Mouse (Mus musculus) intestine, embryonic 14.5 days (tissue): ENCODE data around the gene U2af2. TPM values are rescaled to one million over a fixed set of nuclear protein-coding genes. Genes with fewer than 3 reads are reported as not detected.

Source experiments
- ATAC-seq: fragments of 200-750 bp; cut with Nextera tagmentation; replicated peaks from 2 replicates; pipeline ENCODE4 v1.8.0; 2017; ENCODE audit warnings: low read depth, moderate number of reproducible peaks, moderate TSS enrichment, moderate library complexity; ENCODE audit not compliant: low FRiP score, low TSS enrichment
- DNase-seq: peaks from one replicate; pipeline ENCODE4 v3.0.0-alpha.2; 2018; ENCODE audit warnings: low spot score
- H3K27ac ChIP-seq: fragments of 300-500 bp; sonication (generic); 2 replicates; pipeline ENCODE4 v1.5.1; 2014; ENCODE audit warnings: low read depth, mild to moderate bottlenecking, control low read depth
- H3K27me3 ChIP-seq: fragments of 300-500 bp; sonication (generic); replicated peaks from 2 replicates; pipeline ENCODE4 v1.6.1; 2014; ENCODE audit warnings: low read length, control low read depth; ENCODE audit not compliant: control insufficient read depth, insufficient read depth
- H3K36me3 ChIP-seq: fragments of 300-500 bp; sonication (generic); 2 replicates; pipeline ENCODE4 v1.6.1; 2014; ENCODE audit warnings: low read length, control low read depth; ENCODE audit not compliant: control insufficient read depth, insufficient read depth
- H3K4me1 ChIP-seq: fragments of 300-500 bp; sonication (generic); replicated peaks from 2 replicates; pipeline ENCODE4 v1.6.1; 2014; ENCODE audit warnings: low read length, control low read depth, mixed read lengths; ENCODE audit not compliant: control insufficient read depth, insufficient read depth
- H3K4me2 ChIP-seq: fragments of 300-500 bp; sonication (generic); 2 replicates; pipeline ENCODE4 v1.6.1; 2014; ENCODE audit warnings: low read length
- H3K4me3 ChIP-seq: fragments of 300-500 bp; sonication (generic); 2 replicates; pipeline ENCODE4 v1.5.1; 2014; ENCODE audit warnings: low read depth, low read length, control low read depth, mixed read lengths
- H3K9ac ChIP-seq: fragments of 300-500 bp; sonication (generic); 2 replicates; pipeline ENCODE4 v1.6.1; 2014; ENCODE audit warnings: mild to moderate bottlenecking, low read length
- H3K9me3 ChIP-seq: fragments of 300-500 bp; sonication (generic); 2 replicates; pipeline ENCODE4 v1.6.1; 2016; ENCODE audit warnings: low read length, control low read depth; ENCODE audit not compliant: control insufficient read depth
- whole genome bisulfite sequencing: fragments of 180-500 bp; shearing (Covaris S2); extraction: QIAGEN DNeasy Blood & Tissue Kit; methylation state at CpG from one replicate; pipeline ENCODE4 v1.1.7; 2014; 5-methylcytosine and 5-hydroxymethylcytosine counted together
- polyA plus RNA-seq: library from polyadenylated mRNA; unstranded; fragments of >200 nt; fragmentation: Nextera tagmentation; extraction: Ambion mirVana; gene quantifications from 2 replicates; pipeline ENCODE4 v1.2.1, GENCODE M21; 2014

The U2af2 gene
- polyA plus RNA-seq, 1 experiment from 2014 or later, result 133 TPM

DNA sequence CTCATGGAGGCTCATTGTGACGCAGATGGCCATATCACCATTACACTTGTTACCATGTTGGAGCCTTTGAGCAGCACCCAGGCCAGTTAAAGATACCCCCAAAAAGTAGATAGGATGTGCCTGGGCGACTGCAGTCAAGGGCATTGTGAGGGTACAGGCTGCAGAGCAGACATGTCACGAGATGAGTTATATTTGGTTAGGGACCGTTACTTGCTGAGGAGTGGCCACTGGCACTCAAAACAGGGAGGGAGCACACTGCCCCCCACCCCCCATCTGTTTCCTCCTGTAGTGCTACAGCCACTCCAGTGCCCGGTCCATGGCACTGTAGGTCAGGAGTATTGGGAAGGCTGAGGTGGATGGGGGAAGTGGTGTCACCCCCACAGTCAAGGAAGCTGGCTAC, 36.8 kb downstream of the U2af2 start:
- DNase-seq, result no peak
- Histone ChIP-seq H3K27ac (no peak overlapping the region), H3K36me3 (peaks cover 55% of the 10 kb centered on the region), H3K4me2 (no peak overlapping the region), H3K9me3 (no peaks in the 10 kb centered on the region), H3K4me1 (no peaks in the 10 kb centered on the region), H3K4me3 (no peak overlapping the region), H3K9ac (no peak overlapping the region), H3K27me3 (no peaks in the 10 kb centered on the region)
- ATAC-seq, result no peak
- WGBS, result 86% methylated on average over 5 of the region's 5 CpGs

DNA sequence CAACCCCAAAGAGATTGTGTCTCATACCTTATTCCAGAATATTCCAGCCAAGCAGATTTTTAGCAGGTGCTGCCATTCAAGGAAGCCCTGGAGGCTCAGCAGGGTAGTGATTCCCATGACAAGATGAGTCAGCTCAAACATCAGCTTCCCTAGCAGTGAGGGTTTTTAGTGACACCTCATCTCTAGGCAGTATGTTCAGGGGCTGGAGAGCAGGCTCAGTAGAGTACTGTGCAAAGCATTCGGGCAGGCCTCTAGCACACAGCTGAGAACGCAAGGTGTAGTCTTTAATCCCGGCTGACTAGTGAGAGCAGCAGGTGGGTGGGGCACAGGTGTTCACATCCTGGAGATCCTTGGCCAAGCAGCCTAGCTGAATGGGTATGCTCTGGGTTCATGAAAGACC, 37.9 kb downstream of the U2af2 start:
- Histone ChIP-seq H3K4me1 (no peaks in the 10 kb centered on the region), H3K27ac (no peak overlapping the region), H3K4me2 (no peak overlapping the region), H3K36me3 (peaks cover 45% of the 10 kb centered on the region), H3K27me3 (no peaks in the 10 kb centered on the region), H3K4me3 (no peak overlapping the region), H3K9me3 (no peaks in the 10 kb centered on the region), H3K9ac (no peak overlapping the region)
- 80% methylated on average over 3 of the region's 3 CpGs for WGBS
- DNase-seq, result no peak
- no peak; the same call in 1 of the 2 replicates for ATAC-seq

DNA sequence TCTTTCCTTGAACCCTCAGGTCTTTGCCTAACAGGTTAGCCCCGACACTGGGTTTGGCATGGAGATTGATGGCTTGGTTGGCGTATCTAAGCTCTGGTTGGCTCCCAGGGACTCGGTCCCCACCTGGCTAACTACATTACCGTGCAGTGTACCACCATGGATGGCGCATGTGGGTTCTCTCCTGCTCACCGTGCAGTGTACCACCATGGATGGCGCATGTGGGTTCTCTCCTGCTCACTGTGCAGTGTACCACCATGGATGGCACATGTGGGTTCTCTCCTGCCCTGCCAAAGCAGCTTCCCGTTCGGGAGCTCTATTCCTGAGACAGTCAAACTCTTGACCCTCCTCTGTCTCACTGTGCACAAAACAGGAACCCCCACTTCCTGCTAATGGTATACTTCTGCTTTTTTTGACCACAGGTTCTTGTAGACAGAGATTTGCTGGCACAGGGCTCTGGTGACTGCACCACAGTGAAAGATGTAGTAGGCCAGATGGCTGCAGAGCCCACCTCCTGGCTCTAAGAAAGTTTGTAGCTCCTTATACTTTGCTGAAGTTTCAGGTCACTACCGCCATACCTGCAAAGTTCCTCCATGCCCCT, 39.2 kb downstream of the U2af2 start:
- H3K27ac ChIP-seq, result no peak overlapping the region
- ATAC-seq, result no peak
- H3K4me1 ChIP-seq, result no peaks in the 10 kb centered on the region
- 84% methylated on average over 10 of the region's 10 CpGs for WGBS
- DNase-seq, result no peak
- no peaks in the 10 kb centered on the region for H3K9me3 ChIP-seq
- no peaks in the 10 kb centered on the region for H3K27me3 ChIP-seq
- H3K36me3 ChIP-seq, result peaks cover 32% of the 10 kb centered on the region
- no peak overlapping the region for H3K9ac ChIP-seq
- H3K4me2 ChIP-seq, result no peak overlapping the region
- no peak overlapping the region for H3K4me3 ChIP-seq

DNA sequence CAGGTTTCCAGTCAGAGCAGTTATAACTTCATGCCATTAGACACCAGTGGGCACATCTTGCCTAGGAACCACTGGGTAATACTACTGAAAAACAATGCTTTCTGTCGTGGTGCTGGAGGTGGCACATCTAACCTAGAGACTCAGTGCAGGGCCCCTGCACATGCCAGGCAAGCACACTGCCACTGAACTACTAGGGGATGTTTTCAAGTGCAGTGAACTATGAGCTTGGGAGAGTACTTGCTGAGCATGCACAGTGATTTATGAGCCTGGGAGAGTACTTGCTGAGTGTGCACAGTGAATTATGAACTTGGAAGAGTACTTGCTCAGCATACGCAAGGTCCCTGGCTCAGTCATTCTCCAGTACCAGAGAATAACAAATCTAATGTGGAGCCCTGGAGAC, 40.6 kb downstream of the U2af2 start:
- Histone ChIP-seq H3K27ac (no peak overlapping the region), H3K4me1 (no peaks in the 10 kb centered on the region), H3K4me3 (no peak overlapping the region), H3K9ac (no peak overlapping the region), H3K9me3 (no peaks in the 10 kb centered on the region), H3K27me3 (no peaks in the 10 kb centered on the region), H3K4me2 (no peak overlapping the region), H3K36me3 (peaks cover 18% of the 10 kb centered on the region)
- 88% methylated on average over 2 of the region's 2 CpGs for WGBS
- no peak for DNase-seq
- ATAC-seq, result no peak

DNA sequence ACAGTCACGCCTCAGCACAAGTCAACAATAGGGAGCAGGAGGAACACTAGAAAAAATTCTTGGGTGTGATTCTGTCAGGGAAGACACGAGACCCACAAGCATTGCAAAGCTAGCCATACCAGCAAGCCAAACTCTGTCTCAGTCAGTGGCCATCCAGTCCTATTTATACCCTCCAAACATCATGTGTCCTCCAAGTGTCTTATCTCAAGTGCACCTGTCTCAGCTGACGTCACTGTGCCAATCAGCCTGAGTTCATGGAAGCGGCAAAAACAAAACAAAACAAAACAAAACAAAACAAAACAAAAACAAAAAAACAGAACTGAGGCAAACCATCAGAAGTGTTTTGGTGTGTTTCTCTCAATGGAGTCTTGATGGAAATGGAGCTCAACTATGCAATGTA, 46.3 kb downstream of the U2af2 start:
- 77% methylated on average over 4 of the region's 4 CpGs for WGBS
- Histone ChIP-seq H3K9me3 (no peaks in the 10 kb centered on the region), H3K27ac (no peak overlapping the region), H3K4me2 (no peak overlapping the region), H3K4me3 (no peak overlapping the region), H3K9ac (no peak overlapping the region), H3K36me3 (no peaks in the 10 kb centered on the region), H3K4me1 (no peaks in the 10 kb centered on the region), H3K27me3 (no peaks in the 10 kb centered on the region)
- DNase-seq, result peak; percentile 10
- no peak for ATAC-seq

DNA sequence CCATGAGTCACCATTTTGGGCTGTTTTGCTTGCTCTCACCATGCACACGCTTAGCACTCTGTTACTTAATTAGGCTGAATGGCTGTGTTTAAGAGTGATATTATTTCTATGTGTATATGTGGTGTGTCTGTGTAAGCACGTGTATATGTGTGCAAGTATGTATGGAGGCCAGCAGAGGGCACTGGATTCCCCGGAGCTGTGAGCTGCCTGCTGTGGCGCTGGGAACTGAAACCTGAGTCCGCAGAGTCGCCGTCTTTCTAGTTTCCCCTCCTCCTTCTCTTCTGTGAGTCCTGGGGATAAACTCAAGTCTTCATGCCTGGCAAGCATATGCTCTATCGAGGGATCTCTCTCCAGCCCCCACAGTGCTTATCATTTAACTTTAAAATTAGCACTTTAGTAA, 47.4 kb downstream of the U2af2 start:
- DNase-seq (no peak), ATAC-seq (no peak)
- Histone ChIP-seq H3K27ac (no peak overlapping the region), H3K4me3 (no peak overlapping the region), H3K36me3 (no peaks in the 10 kb centered on the region), H3K9me3 (no peaks in the 10 kb centered on the region), H3K4me1 (no peaks in the 10 kb centered on the region), H3K27me3 (no peaks in the 10 kb centered on the region), H3K4me2 (no peak overlapping the region), H3K9ac (no peak overlapping the region)
- WGBS, result 81% methylated on average over 8 of the region's 8 CpGs

DNA sequence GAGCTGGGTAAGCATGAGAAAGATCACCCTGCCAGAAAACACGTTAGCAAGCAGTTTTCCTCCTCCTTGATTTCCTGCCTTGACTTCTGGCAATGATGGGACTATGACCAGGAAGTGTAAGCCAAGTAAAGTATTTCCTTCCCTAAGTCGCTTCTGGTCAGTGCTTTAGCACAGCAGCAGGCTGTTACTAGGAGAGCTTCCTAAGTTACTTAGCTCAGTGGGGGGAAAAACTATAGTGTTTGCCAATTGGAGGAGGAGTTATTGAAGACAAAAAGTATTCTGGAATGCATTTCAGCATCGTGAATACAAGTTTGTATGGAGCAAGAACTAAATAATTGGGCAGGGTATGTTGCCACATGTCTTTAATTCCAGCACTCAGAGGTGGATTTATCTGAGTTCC, 50.8 kb downstream of the U2af2 start:
- no peaks in the 10 kb centered on the region for H3K4me1 ChIP-seq
- H3K4me2 ChIP-seq, result no peak overlapping the region
- H3K27ac ChIP-seq, result no peak overlapping the region
- DNase-seq, result no peak
- H3K27me3 ChIP-seq, result no peaks in the 10 kb centered on the region
- H3K9me3 ChIP-seq, result no peaks in the 10 kb centered on the region
- no peak for ATAC-seq
- no peaks in the 10 kb centered on the region for H3K36me3 ChIP-seq
- no peak overlapping the region for H3K4me3 ChIP-seq
- no peak overlapping the region for H3K9ac ChIP-seq
- WGBS, result 43% methylated on average over 3 of the region's 3 CpGs

DNA sequence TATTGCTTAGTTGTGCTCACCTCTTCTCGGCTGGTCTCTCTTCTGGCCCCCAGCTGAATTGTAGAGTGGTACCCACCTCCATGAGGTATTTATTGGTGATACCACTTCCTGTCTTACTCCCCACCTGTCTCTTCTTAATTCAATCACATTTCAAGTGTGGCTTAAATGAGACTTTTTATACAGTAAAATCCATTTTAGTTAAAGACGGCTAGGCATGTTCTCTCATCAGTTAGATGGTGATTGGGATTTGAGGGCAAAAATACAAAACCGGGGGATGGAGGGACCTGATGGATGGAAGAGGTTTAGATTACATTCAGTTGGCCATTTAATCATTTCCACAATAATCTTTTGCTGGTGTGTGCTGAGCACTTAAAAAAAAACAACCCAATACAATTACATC, 54.9 kb downstream of the U2af2 start, which contains the start of gene Rfpl4:
Rfpl4 (minus strand) TSS at position 101 of the 400 bp plus-strand sequence.
- no peak within 1 kb of the TSS for H3K9ac ChIP-seq

DNA sequence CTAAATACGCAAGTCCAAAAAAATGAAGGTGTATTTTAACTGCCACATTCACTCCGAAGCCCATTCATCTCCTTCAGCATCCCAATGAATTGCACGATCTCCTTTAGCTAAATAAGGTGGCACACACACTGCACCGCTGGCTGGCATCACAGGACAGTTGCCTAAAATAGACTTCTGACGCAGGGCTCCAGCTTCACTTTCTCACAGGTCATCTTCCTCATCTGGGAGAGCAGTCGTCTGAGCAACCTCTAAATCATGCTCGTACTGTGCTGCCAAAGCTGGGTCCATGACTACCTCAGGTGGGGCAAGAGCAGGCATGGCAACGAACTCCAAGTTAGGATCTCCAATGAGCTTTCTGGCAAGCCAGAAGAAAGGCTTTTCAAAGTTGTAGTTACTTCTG, 63.1 kb downstream of the U2af2 start:
- Histone ChIP-seq H3K4me1 (no peaks in the 10 kb centered on the region), H3K9me3 (no peaks in the 10 kb centered on the region), H3K4me3 (no peak overlapping the region), H3K9ac (no peak overlapping the region), H3K27ac (no peak overlapping the region), H3K36me3 (no peaks in the 10 kb centered on the region), H3K27me3 (no peaks in the 10 kb centered on the region), H3K4me2 (no peak overlapping the region)
- DNase-seq (no peak), ATAC-seq (no peak)
- 83% methylated on average over 8 of the region's 8 CpGs for WGBS

More for the DNA sequence above, 54.9 kb downstream of the U2af2 start, which contains the start of gene Rfpl4:
- DNase-seq (no peak), ATAC-seq (no peak)
- Histone ChIP-seq H3K4me3 (no peak within 1 kb of the TSS), H3K4me2 (no peak within 1 kb of the TSS), H3K27me3 (no peaks in the 10 kb centered on the region), H3K4me1 (no peaks in the 10 kb centered on the region), H3K27ac (no peak within 1 kb of the TSS), H3K36me3 (no peaks in the 10 kb centered on the region), H3K9me3 (no peaks in the 10 kb centered on the region)
- 87% methylated on average over 3 of the region's 3 CpGs for WGBS
